Mouse (Mus musculus) heart, adult 8-10 months (tissue): ENCODE data around the gene Tspan3. TPM values are rescaled to one million over a fixed set of nuclear protein-coding genes. Genes with fewer than 3 reads are reported as not detected.

ENCODE experiments used
- DNase-seq: peaks from one replicate; pipeline ENCODE4 v3.0.0; 2022; ENCODE audit warnings: low spot score
- total RNA-seq, 4 experiments: library from RNA; stranded (reverse); gene quantifications; 2 replicates each; pipeline ENCODE4 v1.2.4; 2022

Tspan3 gene
- total RNA-seq, 4 experiments from 2014 or later: 189 to 223 (median 201) TPM

DNA sequence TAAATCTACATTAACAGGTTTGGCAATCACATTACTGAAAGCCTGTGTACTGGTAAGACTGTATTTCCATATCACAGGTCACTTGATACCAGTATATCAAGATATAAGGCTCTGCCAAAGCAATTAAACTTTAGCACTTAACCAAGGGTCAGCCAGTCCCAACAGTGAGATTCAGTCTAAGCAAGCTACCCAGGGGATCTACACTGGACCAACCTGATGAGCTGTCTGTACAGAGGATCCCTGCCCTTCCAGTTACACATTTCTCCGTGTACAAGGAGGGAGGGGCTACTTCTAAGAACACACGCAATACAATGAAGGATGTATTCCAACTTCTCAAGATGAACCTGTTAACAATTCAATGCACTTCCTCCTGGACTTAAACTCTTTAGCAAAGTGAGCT is 7.2 kb downstream of the Tspan3 start:
- no peak for DNase-seq

DNA sequence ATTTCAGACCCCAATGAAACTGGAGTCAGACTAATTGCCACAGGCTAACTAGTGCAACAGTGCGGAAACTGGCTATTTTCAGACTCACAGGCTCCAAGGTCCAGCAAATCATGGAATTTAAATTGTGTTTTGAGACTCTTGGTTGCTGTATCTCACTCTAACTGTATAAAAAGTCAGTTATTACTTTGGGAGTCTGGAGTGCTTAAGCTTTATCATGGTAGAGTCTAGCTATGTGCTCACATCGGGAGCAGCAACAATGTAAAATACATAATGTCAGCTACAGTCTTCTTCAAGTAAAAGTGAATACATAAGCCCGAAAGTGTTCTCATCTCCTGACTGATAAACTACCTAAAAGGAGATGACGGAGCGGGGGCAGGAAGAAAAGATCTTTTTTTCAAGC is 10.7 kb downstream of the Tspan3 start:
- no peak for DNase-seq

DNA sequence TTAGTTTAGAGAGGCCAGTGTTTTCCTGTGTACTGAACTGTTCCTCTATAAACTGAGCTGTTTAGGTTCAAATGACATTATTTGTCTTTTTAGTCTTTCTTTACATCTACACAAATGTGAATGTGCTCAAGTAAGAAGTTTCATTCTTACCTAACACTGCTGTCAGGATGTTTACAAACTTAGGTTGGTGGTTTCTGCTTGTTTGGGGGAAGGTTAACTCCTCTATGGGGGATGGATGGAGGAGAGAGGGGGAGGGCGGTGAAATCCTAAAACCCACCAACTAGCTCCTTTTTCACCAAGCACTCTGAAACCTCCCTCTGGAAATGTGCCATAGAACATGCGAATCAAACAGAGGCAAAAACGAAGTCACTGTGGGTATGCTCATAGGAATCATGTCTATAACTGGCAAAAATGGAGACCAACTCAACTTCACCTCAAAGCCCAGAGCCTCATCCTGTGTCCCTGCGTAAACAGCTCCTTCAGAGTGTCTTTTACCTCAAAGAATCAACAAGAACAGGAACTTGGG is 12.7 kb downstream of the Tspan3 start:
- no peak for DNase-seq

DNA sequence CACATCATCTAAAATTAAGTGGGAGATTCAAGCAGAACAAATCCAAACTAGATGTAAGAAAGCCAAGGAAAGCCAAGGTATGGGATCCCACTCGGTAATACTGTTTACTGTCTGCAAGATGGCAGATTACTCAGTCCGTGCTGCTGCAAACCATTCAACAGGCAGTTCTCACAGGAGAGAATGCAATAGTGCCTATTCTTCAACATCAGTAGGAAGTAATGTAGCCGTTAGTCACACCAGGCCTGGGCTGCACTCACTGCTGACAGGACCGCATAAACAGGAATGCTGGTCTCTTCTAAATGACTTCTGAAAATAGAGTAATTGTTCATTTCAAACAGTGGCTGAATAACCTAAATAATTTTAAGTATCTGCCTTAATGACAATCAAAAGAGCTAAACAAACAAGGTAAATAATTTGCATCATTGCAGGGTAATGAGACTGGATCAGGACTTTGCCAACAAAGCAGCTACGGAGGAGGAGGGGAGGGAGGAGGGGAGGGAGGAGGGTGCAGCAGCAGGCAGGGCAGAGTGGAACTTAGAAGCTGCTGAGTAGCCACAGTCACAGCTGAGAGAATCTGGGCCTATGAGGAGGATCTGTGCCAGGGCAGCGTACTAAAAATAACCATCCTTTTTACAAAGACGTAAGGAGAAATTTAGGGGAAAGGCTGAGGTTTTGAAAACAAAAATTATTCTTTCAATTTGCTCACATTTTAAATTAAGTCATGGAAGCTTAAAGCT is 13.4 kb downstream of the Tspan3 start:
- peak; percentile 55 for DNase-seq

DNA sequence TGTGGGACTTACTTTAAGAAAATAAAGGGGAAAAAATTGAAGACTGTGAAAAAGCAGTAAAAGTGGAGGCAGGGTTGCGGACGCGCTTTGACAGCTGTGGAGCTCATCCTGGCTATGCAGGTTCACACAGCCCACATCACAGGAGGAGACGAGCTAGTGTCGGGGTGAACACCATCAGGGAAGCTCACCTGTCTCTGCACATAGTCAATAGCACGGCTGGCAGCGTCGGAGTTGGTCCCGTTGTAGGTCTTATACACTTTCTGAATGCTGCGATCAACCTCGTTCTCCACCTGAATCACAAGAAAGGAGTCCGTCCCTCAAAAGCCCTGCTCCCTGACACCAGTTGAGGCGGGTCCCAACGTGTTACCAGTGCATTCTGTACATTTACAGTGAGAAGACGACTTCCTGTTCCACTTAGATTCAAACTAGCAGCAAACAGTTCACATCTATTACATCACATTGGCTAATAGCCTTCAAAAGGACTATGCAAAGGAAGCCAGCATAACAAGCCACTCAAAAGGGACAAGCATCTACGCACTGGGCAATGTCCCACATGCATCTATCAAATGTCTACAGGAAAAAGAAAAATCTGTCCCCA is 18.9 kb downstream of the Tspan3 start:
- no peak for DNase-seq

DNA sequence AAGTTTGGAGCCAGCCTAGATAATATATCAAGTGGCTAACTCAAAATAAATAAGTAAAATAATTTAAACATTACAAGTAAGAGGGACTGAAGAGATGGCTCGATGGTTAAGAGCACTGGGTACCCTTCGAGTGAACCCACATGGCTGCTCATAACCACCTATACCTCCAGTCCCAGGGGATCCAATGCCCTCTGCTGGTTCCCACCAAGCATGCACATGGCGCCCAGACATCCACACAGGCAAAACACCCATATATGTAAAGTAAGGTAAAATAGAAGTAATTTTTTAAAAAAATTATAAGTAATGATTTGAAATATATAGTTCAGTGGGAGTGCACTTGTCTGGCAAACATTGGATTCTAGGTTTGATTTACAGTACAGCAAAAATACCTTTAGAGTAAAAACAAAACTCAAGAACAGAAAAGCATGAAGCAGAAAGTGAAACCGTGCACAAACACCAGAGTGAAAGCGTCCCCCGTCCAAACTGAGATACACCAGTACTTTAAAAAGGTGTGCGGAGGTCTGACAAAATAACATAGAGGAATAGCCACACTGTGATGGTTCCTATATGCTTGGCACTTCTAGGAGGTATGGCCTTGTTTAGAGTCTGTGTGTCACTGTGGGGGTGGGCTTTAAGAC is 20.8 kb downstream of the Tspan3 start:
- DNase-seq: no peak

DNA sequence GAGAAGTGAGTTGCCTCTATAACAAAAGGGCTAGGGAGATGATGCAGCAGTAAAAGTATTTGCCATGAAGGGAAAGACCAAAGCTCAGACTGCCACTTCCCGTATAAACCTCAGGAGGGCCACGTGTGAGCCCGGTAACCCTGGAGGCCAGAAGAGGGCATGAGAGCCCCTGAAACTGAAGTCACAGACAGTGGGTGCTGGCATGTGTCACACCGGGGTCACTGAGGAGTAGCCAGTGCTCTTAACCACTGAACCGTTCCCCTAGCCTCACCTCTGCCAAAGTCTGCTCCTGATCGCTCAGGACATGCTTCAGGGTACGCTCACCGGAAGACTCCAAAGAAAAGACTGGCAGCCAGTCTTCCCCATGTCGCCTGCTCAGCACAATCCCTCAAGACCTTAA is 23.5 kb downstream of the Tspan3 start:
- no peak for DNase-seq

DNA sequence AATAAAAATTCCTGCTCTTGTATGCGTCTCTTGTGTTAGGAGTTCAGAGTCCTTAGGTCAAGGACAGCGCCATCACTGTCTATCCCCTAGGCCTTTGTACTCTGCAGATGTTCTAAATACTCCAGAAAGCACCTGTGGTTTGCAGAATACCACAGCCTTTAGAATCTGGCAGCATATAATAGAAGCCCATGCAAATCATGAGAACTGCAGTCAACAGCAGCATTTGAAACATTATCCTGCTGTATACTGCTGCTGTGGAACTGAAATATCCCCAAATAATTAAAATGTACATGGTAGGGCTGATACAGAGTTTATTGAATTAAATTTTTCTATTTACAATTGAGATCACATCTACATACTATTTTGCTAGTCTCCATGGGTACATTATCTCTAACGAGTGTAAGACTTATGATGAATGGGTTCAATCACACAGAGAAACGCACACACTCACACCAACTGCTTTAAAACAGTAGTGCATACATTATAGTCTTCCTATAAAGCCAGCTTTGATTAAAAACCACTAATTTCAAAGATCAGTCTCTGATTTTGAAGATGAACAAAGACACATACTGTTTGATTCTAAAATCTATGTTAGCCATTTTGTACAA is 29.6 kb downstream of the Tspan3 start:
- DNase-seq: no peak

DNA sequence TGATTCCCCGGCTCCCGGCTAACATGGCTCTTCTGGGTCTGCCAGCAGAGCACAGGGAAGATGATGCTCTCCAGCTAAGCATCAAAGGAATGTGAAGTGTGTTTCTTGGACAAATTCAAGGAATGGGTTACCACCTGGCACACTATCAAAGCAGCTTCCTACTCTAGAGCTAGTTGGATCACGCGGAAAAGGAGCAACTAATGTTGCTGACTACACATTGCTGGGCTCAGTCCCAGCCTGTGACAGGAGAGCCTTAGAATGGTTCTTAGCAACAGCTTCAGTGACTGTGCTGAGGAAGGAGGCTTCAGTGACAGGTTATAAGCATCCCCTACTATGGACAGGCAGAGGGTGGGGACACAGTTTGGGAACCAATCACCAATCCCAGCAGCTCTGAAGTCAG is 30.7 kb downstream of the Tspan3 start:
- DNase-seq: no peak

DNA sequence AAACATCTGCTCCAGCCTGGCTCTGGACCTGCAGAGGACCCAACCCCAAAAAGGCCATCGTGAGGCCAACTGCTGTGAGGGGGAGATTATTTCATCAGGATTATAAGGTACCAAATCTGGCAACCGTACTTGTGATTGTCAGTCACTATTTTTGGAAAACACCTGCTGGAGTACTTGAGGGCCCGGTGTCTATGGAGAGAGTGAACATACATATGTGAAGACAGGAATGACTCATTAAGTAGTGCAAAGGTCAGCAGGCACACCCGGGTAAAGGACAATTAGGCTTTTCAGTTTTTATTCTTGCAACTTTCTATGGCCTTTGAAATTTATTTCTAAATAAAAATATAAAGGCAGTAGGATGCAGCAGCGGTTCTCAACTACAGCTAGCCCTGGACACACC is 31.3 kb downstream of the Tspan3 start:
- no peak for DNase-seq

DNA sequence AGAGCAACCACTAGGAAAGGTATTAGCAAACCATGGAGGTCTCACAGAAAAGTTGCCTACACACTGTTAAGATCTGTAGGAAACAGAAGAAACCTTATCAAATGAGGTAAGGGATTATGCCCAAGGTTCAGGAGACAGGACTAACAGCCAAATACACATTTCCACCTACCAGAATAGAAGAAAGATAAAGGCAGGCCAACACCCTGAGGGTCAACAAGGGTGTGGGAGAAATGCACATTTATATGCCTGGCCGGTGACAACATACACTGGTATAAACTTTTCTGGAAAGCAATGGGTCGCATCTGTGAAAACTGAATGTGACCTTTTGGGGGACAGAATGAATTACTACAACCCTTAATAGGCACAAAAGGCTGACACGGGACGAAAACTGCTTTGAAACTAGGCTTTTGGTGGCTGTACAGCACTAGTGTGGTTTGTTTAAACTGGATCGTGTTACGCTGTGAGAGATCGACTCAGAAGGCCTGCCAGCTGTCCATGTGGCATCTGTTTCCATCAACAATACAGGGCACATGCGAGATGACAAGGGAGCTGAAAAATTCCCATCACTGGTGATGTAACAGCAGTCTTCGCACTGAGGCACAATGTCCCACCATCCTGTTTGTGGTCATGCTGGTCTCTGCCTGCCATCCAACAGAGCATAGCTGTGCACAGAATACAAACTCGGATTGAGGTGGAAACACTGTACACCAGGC is 33.3 kb downstream of the Tspan3 start:
- DNase-seq: no peak

DNA sequence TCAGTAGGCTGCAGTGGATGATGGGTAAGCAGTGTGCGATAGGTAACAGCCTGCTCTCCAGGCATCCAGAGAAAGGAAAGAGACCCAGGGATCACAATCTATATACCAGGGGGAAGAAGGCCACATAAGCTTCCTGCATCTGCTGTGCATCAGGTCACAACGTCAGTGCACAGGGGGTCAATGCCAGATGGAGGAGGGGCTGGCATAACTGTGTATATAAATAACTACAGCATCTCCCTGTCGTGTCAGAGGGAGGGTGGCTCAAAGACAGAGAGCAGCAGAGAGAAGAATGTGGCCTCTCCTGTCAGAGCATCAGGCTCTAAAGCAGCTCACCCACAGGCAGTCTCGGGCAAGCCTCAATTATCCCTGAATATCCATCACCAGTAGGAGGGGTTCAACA is 34.7 kb downstream of the Tspan3 start:
- no peak for DNase-seq

DNA sequence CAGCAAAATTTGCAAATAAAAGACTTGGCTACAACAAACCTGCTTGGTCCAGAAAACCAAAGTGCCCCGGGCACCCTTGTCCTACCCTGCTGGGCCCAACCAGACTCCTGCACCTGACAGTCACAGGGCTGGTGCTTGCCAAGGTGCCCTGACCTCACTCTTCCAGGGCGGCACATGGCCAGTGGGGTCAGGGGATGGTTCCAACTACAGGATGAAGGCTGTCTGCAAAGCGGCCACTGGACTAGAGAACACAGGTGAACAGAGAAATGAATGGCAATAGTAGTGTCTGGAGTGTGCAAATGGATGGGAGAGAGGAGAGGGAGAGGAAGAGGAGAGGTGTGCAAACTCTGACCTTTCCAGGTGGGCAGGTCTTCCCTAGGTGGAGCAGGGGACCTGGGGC is 35.3 kb downstream of the Tspan3 start:
- no peak for DNase-seq

DNA sequence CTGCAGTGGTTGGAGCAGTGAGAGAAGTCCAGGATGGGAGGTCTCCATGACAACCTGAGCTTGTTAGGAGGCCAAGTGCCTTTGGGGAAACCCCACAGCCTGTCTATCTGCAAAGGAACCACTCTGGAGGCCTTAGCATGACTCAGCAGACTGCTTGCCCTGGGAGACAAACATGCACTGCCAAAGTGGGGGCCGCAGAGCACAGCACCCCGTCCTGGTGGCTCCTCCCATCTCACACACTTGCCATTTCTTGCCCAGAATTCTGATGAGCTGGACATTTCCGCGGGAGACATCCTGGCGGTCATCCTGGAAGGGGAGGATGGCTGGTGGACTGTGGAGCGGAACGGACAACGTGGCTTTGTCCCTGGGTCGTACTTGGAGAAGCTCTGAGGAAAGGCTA is 36.9 kb downstream of the Tspan3 start:
- DNase-seq: no peak

DNA sequence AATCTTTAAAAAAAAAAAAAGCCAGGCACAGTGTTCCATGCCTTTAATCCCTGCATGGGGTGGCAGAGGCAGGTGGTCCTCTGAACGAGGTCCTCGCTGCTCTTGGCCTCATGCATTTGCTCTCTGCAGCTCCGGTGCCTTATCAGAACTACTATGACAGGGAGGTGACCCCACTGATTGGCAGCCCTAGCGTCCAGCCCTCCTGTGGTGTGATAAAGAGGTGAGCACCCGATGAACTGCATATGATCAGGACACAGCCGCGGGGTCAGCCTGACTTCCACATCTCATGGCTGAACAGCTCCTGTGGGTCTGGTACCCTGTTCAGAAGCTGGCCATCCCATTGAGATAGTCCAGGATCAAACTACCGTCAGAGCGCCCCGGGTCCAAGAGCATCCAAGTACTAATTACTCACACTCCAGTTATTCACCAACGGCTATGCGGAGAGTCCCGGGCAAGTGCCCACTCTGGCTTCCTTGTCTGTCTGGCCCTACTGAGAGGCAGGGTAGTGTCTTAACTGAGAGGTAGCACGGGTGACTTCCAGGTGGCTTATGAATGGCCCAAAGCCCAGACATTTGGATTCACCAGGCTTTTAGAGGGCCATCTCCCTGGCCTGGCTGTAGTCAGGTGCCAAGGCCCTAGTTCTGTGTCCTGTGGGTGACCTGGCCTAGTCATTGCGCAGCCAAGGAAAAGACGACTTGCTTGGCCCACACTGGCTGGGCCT is 38.7 kb downstream of the Tspan3 start:
- DNase-seq: no peak

DNA sequence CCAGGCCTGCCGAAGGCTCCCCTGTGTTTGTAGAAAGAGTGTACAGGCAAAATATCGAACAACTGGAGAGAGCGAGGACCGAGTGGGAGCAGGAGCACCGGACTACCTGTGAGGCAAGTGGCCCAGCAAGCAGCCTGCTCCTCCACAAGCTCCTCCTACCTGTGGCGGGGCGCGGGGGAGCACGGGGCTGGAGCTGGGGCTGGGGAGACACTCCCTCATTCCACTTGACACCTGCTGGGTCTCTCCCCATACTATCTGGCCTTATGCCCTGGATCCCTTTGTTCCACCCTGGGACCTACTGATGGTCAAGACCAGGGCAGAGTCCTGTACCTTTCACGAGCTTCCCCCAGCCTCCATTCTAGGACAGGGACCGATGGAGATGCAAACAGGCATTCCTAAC is 40.7 kb downstream of the Tspan3 start:
- DNase-seq: no peak

DNA sequence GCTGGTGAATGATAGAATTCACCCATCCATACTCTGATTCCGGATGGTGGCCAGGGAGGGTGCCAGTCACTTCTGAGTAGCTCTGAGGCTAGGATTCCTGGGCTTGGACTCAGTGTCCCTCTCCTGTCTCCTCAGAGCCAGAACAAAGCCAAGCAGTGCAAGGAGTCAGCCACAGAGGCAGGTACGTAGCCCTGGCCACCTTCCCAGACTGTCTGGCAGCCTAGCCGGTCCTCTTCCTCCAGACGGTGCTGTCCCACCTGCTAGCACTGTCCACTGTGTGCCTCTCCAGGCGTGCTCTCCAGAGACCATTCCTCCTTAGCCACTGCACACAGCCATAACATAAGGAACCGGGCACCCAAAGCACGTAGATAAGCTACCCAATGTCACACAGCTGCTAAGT is 41.7 kb downstream of the Tspan3 start:
- DNase-seq: no peak

DNA sequence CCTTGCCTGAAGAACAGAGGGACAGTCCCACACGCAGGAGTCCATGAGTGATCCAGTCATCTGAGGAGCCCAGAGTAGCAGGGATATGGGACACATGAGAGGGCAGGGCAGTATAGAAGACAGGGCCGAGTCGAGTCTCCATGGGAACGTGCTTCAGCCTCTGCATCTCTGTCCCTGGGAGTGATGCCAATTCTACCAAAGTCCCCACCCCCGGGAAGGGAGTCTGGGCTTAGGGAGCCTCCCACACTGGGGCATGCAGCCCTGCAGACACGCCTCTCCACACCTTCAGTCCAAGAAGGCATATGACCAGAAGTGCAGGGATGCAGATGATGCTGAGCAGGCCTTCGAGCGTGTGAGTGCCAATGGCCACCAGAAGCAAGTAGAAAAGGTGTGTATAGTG is 42.3 kb downstream of the Tspan3 start:
- DNase-seq: no peak

DNA sequence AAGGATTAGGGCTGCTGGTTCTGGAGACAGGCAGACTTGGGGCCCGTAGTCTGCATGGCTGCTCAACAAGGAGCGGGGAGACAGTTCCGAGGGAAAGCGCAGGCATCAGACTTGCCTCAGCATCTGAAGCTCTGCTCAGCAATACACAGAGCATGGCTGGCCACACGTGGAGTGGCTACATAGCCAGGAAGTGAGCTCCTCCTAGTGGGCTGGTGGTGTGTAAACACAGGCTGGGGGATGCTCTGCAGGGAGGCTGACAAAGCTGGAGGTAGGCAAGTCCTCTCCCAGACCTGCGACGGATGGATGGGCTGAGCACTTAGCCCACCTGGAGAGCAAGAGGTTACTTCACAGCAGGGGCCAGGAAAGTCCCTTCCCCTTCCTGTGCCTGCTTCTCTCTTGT is 44.2 kb downstream of the Tspan3 start:
- DNase-seq: no peak

DNA sequence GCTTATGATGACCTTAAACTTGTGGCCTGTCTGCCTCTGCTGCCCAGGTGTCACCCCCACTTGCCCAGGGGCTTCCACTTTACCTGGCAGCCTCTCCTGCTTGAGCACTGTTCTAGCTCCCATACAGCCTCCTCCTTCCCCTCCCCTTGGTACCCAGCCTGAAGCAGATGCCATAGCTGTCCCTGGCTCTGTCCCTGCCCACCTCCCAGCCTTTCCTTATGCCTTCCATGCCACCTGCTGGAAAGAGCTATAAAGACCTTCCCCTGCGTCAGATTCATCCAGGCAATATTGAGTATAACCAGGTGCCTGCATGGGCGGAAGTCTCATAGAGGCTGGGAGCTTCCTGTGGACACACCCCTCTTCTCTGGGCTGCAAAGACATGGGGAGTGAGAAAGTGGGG is 45.6 kb downstream of the Tspan3 start:
- no peak for DNase-seq

DNA sequence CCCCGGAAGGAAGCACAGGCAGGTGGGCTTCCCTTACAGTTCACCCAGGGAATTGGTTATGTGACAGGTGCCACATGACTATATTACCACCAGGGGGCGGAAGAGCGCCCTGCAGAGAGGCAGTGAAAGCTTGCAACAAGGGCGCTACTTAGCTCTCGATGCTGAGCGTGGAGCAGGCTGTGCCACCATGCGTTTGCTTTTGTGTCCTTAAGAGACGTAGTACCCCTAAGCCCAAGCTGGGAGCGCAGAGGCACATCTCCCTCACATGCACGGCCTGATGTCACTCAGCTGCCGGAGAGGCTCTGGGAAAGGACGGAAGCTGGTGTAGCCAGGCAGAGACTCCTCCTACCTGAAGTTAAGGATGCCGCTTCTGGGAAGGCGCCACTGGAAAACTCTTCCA is 46.7 kb downstream of the Tspan3 start:
- DNase-seq: peak; percentile 43
